Mouse (Mus musculus): ENCODE measurements around the gene Mkrn2. TPM values are rescaled to one million over a fixed set of nuclear protein-coding genes. Genes with fewer than 3 reads are reported as not detected.

Gene Mkrn2
- 28.9 to 34.0 TPM (median 31.4 TPM) in 4 replicates for total RNA-seq (2023; ENCODE audit: inconsistent age)

DNA sequence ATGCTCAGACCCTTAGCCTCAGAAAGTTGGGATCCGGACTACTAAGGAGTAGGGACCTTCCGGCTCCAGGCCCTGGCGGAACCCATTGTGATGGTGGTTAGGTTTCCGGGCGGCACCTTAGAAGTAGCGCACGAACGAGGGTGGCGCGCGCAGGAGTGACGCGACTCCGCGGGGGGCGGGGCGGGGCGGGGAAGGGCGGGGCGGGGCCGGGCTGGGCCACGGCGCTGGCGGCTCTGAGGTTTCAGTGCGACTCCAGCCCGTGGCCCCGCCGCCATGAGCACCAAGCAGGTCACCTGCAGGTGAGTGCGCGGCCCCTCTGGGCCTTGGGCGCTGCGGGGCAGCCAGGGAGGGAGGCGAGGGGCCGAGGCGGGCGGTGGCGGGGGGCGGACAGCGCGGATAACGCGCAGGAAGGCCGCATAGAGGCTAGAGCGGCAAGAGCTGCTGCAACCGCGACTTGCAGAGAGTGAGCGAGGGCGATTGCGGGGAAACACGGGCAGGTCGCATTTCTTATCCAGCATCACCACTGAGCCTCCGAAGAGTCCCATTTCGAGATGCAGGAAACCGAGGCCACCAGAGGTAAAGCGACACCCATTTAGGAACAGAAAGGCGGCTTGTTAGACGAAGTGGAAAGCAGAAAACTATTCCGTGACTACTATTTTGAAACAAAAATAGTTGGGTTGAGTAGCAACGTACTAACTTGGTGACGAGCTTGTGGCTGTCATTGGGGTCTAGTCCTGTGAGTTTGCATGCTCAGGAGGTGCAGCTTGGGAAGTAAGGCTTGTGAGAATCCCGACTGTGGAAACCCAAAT is at the start of gene Mkrn2:
Mkrn2 (plus strand) TSS at position 188 of the 809 bp plus-strand sequence.

DNA sequence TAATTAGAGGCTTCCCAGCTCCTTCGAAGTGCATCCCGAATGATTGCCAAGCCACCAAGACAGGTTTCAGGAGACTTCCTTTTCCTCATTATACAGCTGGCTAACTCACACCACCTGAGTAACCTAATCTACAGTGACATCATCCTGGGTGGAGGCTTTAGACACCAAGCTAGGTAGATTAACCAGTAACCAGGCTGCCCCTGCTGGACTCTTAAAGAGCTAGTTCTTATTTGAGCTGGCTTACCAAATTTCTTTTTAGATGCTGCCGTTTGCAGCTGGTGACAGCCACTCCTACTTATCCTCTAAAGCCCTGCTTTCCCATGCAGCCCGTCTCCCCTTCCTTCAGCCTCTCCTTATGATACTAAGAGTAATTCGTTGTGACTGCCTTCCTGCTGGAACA is 9.2 kb upstream of the Mkrn2 start, which contains the start of gene Mkrn2os:
Mkrn2os (minus strand) TSS at position 119 of the 400 bp plus-strand sequence.

Other genes with a start within 250 kb of the Mkrn2 start
- 0.61 to 1.1 TPM in 2 of 4 replicates, not detected in the others for gene Pparg, start 241.0 kb upstream of the Mkrn2 start, total RNA-seq (2023; ENCODE audit: inconsistent age)
- 6.3 to 11.2 TPM (median 9.2 TPM) in 4 replicates for gene Tsen2, start 57.2 kb upstream of the Mkrn2 start, total RNA-seq (2023; ENCODE audit: inconsistent age)
- not detected in 4 replicates for gene Mkrn2os, start 9.3 kb upstream of the Mkrn2 start, total RNA-seq (2023; ENCODE audit: inconsistent age)
- gene Raf1, start 74.7 kb downstream of the Mkrn2 start, total RNA-seq (2023; ENCODE audit: inconsistent age), result 136 to 154 TPM (median 147 TPM) in 4 replicates
- gene Tmem40, start 160.5 kb downstream of the Mkrn2 start, total RNA-seq (2023; ENCODE audit: inconsistent age), result not detected in 4 replicates
- gene Cand2, start 172.6 kb downstream of the Mkrn2 start, total RNA-seq (2023; ENCODE audit: inconsistent age), result 4.3 to 5.4 TPM (median 5.0 TPM) in 4 replicates
- gene Rpl32, start 206.8 kb downstream of the Mkrn2 start, total RNA-seq (2023; ENCODE audit: inconsistent age), result 2,501 to 2,678 TPM (median 2,550 TPM) in 4 replicates
- gene Efcab12, start 236.5 kb downstream of the Mkrn2 start, total RNA-seq (2023; ENCODE audit: inconsistent age), result 0.35 to 0.36 TPM in 2 of 4 replicates, not detected in the others

All from B cell, adult (primary cell).